ENCODE assay signal across 11 mouse cellular contexts in genomic region chr16:76669795-76670194, GRCm38 (mm10).
"Had no signal": no experiment of that assay in that cellular context is flagged by ENCODE, and none has a peak within 500 bp of the region (broad histone marks: within the 10 kb centered on the region; RNA-seq: fewer than 3 reads in every experiment).

No protein-coding gene starts in this region.

- ATAC-seq: liver, postnatal 0 days; midbrain, embryonic 16.5 days had no signal

- DNase-seq: liver, embryonic 13.5 days; liver, postnatal 0 days; lung, adult 2 months; lung, postnatal 10 days; lung, postnatal 4 days; midbrain, embryonic 14.5 days; right cerebral cortex, postnatal 14 days; thymus, adult 18-20 months; thymus, postnatal 25 days; thymus, postnatal 4 days had no signal
